Mouse (Mus musculus) heart, postnatal 0 days (tissue): ENCODE measurements at regions not wholly inside any gene's neighbourhood (a gene's known extent, or its start where the extent isn't known, plus 50 kb on each side); places are given as distances from the start of the nearest gene placed in this dataset.
A peak's percentile ranks its signal among the peaks of the same experiment; 100 is the strongest.

ENCODE experiments used
- ATAC-seq: fragments of 200-750 bp; cut with Nextera tagmentation; 2 replicates; pipeline ENCODE4 v1.8.0; 2017; ENCODE audit warnings: low read depth, moderate number of reproducible peaks, moderate library complexity; ENCODE audit not compliant: insufficient read depth
- DNase-seq: peaks from one replicate; pipeline ENCODE4 v3.0.0-alpha.2; 2016; ENCODE audit warnings: low spot score
- H3K27ac ChIP-seq: fragments of 300-500 bp; sonication (generic); 2 replicates; pipeline ENCODE4 v1.5.1; 2014; ENCODE audit warnings: low read depth, mild to moderate bottlenecking
- H3K27me3 ChIP-seq: fragments of 300-500 bp; sonication (generic); 2 replicates; pipeline ENCODE4 v1.6.1; 2014; ENCODE audit warnings: low read length, mixed read lengths; ENCODE audit not compliant: control insufficient read depth, insufficient read depth
- H3K36me3 ChIP-seq: fragments of 300-500 bp; sonication (generic); replicated peaks from 2 replicates; pipeline ENCODE4 v1.6.1; 2014; ENCODE audit warnings: low read length, mixed read lengths; ENCODE audit not compliant: control insufficient read depth, insufficient read depth
- H3K4me1 ChIP-seq: fragments of 300-500 bp; sonication (generic); 2 replicates; pipeline ENCODE4 v1.6.1; 2014; ENCODE audit warnings: antibody characterized with exemption; ENCODE audit not compliant: control insufficient read depth, insufficient read depth
- H3K4me2 ChIP-seq: fragments of 300-500 bp; sonication (generic); 2 replicates; pipeline ENCODE4 v1.6.1; 2014; ENCODE audit warnings: low read depth, mild to moderate bottlenecking, low read length, moderate library complexity
- H3K4me3 ChIP-seq: fragments of 300-500 bp; sonication (generic); 2 replicates; pipeline ENCODE4 v1.5.1; 2014; ENCODE audit warnings: low read depth, low read length
- H3K9ac ChIP-seq: fragments of 300-500 bp; sonication (generic); replicated peaks from 2 replicates; pipeline ENCODE4 v1.6.1; 2014; ENCODE audit warnings: low read depth, low read length, mixed read lengths
- H3K9me3 ChIP-seq: fragments of 300-500 bp; sonication (generic); replicated peaks from 2 replicates; pipeline ENCODE4 v1.6.1; 2016; ENCODE audit warnings: low read length; ENCODE audit not compliant: control insufficient read depth
- CTCF ChIP-seq: IDR thresholded peaks from 2 replicates; pipeline ENCODE4 v1.5.1; 2016; ENCODE audit warnings: antibody characterized with exemption, control low read depth, low read depth
- EP300 ChIP-seq: IDR thresholded peaks from 2 replicates; pipeline ENCODE4 v1.6.1; 2016; ENCODE audit warnings: antibody characterized with exemption, low read depth
- WGBS: fragments of 180-500 bp; shearing (Covaris S2); extraction: QIAGEN DNeasy Blood & Tissue Kit; methylation state at CpG from one replicate; pipeline ENCODE4 v1.1.7; 2014; 5-methylcytosine and 5-hydroxymethylcytosine counted together

- ATAC-seq = no peak
- WGBS = 76% methylated on average over 3 of the region's 3 CpGs
- H3K36me3 ChIP-seq = no peaks in the 10 kb centered on the region
- H3K27ac ChIP-seq = no peak overlapping the region
- no peaks in the 10 kb centered on the region for H3K4me1 ChIP-seq
- H3K9ac ChIP-seq = no peak overlapping the region
- H3K9me3 ChIP-seq = peaks cover 5% of the 10 kb centered on the region; the same call in 1 of the 2 replicates
- H3K4me3 ChIP-seq = no peak overlapping the region
- TF ChIP-seq CTCF = no peak
- no peak for TF ChIP-seq EP300
- no peaks in the 10 kb centered on the region for H3K27me3 ChIP-seq
- no peak overlapping the region for H3K4me2 ChIP-seq
- DNase-seq = no peak
These were observed 424.0 kb upstream of the Sorcs1 start for GRCm38 (mm10) chr19:51102411-51102810.

- no peak overlapping the region for H3K4me3 ChIP-seq
- 56% methylated on average over 4 of the region's 4 CpGs for WGBS
- no peak overlapping the region for H3K4me2 ChIP-seq
- no peaks in the 10 kb centered on the region for H3K36me3 ChIP-seq
- DNase-seq (no peak), ATAC-seq (no peak)
- no peaks in the 10 kb centered on the region for H3K4me1 ChIP-seq
- H3K27me3 ChIP-seq = no peaks in the 10 kb centered on the region
- no peak overlapping the region for H3K27ac ChIP-seq
- no peak for TF ChIP-seq EP300
- TF ChIP-seq CTCF = no peak
- H3K9ac ChIP-seq = no peak overlapping the region
- H3K9me3 ChIP-seq = no peaks in the 10 kb centered on the region
These were observed 396.3 kb upstream of the Sorcs1 start for GRCm38 (mm10) chr19:51074762-51075161.

GRCm38 (mm10) chr19:51059961-51060665 lies 381.7 kb upstream of the Sorcs1 start:
- Histone ChIP-seq H3K9ac (no peak overlapping the region), H3K27ac (no peak overlapping the region), H3K36me3 (no peaks in the 10 kb centered on the region), H3K4me1 (no peaks in the 10 kb centered on the region), H3K9me3 (no peaks in the 10 kb centered on the region), H3K4me3 (no peak overlapping the region), H3K4me2 (no peak overlapping the region), H3K27me3 (no peaks in the 10 kb centered on the region)
- no peak for DNase-seq
- TF ChIP-seq EP300 (no peak), CTCF (no peak)
- WGBS = 56% methylated on average over 5 of the region's 5 CpGs
- no peak for ATAC-seq

GRCm38 (mm10) chr19:51043544-51043943 lies 365.1 kb upstream of the Sorcs1 start:
- no peaks in the 10 kb centered on the region for H3K36me3 ChIP-seq
- TF ChIP-seq CTCF (no peak), EP300 (no peak)
- no peak overlapping the region for H3K4me2 ChIP-seq
- H3K4me3 ChIP-seq = no peak overlapping the region
- no peak overlapping the region for H3K27ac ChIP-seq
- ATAC-seq (no peak), DNase-seq (no peak)
- no peak overlapping the region for H3K9ac ChIP-seq
- H3K27me3 ChIP-seq = no peaks in the 10 kb centered on the region
- H3K9me3 ChIP-seq = no peaks in the 10 kb centered on the region
- WGBS = 88% methylated on average over 3 of the region's 3 CpGs
- H3K4me1 ChIP-seq = no peaks in the 10 kb centered on the region

- no peak for TF ChIP-seq EP300
- no peak for TF ChIP-seq CTCF
- no peaks in the 10 kb centered on the region for H3K4me1 ChIP-seq
- H3K27ac ChIP-seq = no peak overlapping the region
- no peaks in the 10 kb centered on the region for H3K36me3 ChIP-seq
- ATAC-seq (no peak), DNase-seq (no peak)
- no peak overlapping the region for H3K4me3 ChIP-seq
- no peak overlapping the region for H3K4me2 ChIP-seq
- no peak overlapping the region for H3K9ac ChIP-seq
- no peaks in the 10 kb centered on the region for H3K9me3 ChIP-seq
- H3K27me3 ChIP-seq = no peaks in the 10 kb centered on the region
These were observed 316.0 kb upstream of the Sorcs1 start for GRCm38 (mm10) chr19:50994471-50994870.

GRCm38 (mm10) chr19:50971066-50971465 lies 292.6 kb upstream of the Sorcs1 start:
- Histone ChIP-seq H3K36me3 (no peaks in the 10 kb centered on the region), H3K4me2 (no peak overlapping the region), H3K27me3 (no peaks in the 10 kb centered on the region), H3K9me3 (no peaks in the 10 kb centered on the region), H3K9ac (no peak overlapping the region), H3K4me1 (no peaks in the 10 kb centered on the region), H3K4me3 (no peak overlapping the region), H3K27ac (no peak overlapping the region)
- no peak for DNase-seq
- 0 out of 2 replicates have a peak, but pooled peaks have one; percentile 24 for ATAC-seq
- TF ChIP-seq CTCF (no peak), EP300 (no peak)
- 66% methylated on average over 1 of the region's 1 CpGs for WGBS
